In the genomic region with DNA sequence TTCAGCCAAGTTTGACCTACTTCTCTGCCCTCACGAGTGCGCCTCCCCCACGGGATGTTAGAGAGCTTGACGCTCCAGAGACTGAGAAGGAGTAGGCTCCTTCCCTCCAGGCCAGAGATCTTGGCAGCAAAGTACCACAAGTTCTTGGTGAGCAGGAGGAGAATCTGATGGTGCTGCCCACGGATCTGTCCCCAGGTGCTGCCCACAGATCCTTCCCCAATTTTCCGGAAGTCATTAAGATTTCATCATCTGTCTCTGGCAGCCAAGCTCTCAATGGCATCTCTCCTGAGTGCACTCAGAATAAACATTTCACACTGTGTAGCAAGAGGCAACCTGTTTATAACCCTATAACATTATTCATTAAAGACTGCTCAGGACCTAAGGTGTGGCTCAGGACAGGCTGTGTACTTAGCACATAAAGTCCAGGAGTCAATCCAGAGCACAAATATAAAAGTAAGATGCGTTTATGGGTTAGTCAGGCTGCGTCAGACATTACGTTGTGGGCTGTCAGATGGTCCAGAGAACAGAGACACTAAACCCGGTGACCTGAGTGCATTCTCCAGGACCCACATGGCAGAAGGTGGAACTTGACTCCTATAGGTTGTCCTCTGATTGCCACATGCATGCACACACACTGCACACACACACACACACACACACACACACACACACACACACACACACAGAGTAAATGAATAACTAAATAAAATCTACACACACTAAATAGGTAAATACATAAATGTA, we compare ENCODE assay signal across 11 mouse cellular contexts. TPM values are rescaled to one million over a fixed set of nuclear protein-coding genes. Genes with fewer than 3 reads are reported as not detected.
DNase-seq lines count a peak whose midpoint lies in the region; ATAC-seq and TF ChIP-seq lines count a peak whose summit lies in the region.
"Had no signal": no experiment of that assay in that cellular context is flagged by ENCODE, and none has a peak within 500 bp of the region (broad histone marks: within the 10 kb centered on the region; RNA-seq: fewer than 3 reads in every experiment).

No protein-coding gene starts in this region.

- peak overlapping the region; percentile 71 for H3K27ac ChIP-seq in spleen, adult 2 months (ENCODE audit: insufficient read depth, low read length)
- peak overlapping the region; percentile 90 for H3K27ac ChIP-seq in kidney, postnatal 0 days
- no peak overlapping the region for H3K27ac ChIP-seq in hindbrain, embryonic 11.5 days (ENCODE audit: low read depth, low read length)

- no peaks in the 10 kb centered on the region for H3K9me3 ChIP-seq in kidney, postnatal 0 days (replicated peaks; ENCODE audit: low read length)
- H3K9me3 ChIP-seq in hindbrain, embryonic 11.5 days (ENCODE audit: control insufficient read depth, low read length) = no peaks in the 10 kb centered on the region

- H3K4me3 ChIP-seq in spleen, adult 2 months (ENCODE audit: extremely low read depth, insufficient read depth, insufficient read length) = no peak overlapping the region
- H3K4me3 ChIP-seq in kidney, postnatal 0 days (replicated peaks; ENCODE audit: low read depth, low read length) = no peak overlapping the region
- H3K4me3 ChIP-seq in hindbrain, embryonic 11.5 days (ENCODE audit: low read depth, low read length) = no peak overlapping the region

- peaks cover 21% of the 10 kb centered on the region; the same call in 1 of the 2 replicates for H3K4me1 ChIP-seq in spleen, adult 2 months (ENCODE audit: control insufficient read depth, insufficient read depth, insufficient read length)
- H3K4me1 ChIP-seq in kidney, postnatal 0 days (replicated peaks; ENCODE audit: insufficient read depth, low read length) = peaks cover 11% of the 10 kb centered on the region; the same call in 1 of the 2 replicates
- H3K4me1 ChIP-seq in hindbrain, embryonic 11.5 days (replicated peaks; ENCODE audit: control insufficient read depth, insufficient read depth, low read length) = no peaks in the 10 kb centered on the region

- H3K4me2 ChIP-seq in kidney, postnatal 0 days (ENCODE audit: low read length) = no peak overlapping the region
- H3K4me2 ChIP-seq in hindbrain, embryonic 11.5 days (replicated peaks; ENCODE audit: low read depth, low read length) = no peak overlapping the region

- no peak for TF ChIP-seq POLR2A in spleen, adult 2 months (IDR thresholded peaks at IDR 0.05; ENCODE audit: low read depth, low read length)

- H3K27me3 ChIP-seq in spleen, adult 2 months (ENCODE audit: control insufficient read depth, insufficient read depth, low read length) = no peaks in the 10 kb centered on the region
- no peaks in the 10 kb centered on the region for H3K27me3 ChIP-seq in kidney, postnatal 0 days (ENCODE audit: insufficient read depth, low read length)
- H3K27me3 ChIP-seq in hindbrain, embryonic 11.5 days (ENCODE audit: control insufficient read depth, insufficient read depth, low read length) = no peaks in the 10 kb centered on the region

- 54% methylated on average over 10 of the region's 10 CpGs for WGBS in spleen, adult 2 months
- WGBS in kidney, postnatal 0 days = 33% methylated on average over 10 of the region's 10 CpGs
- WGBS in hindbrain, embryonic 11.5 days = 71% methylated on average over 10 of the region's 10 CpGs

- no peak overlapping the region for H3K9ac ChIP-seq in kidney, postnatal 0 days (ENCODE audit: low read depth, low read length)
- H3K9ac ChIP-seq in hindbrain, embryonic 11.5 days (ENCODE audit: low read depth, low read length) = no peak overlapping the region

- H3K36me3 ChIP-seq in spleen, adult 2 months (ENCODE audit: control insufficient read depth, insufficient read depth, low read length) = no peaks in the 10 kb centered on the region
- no peaks in the 10 kb centered on the region for H3K36me3 ChIP-seq in kidney, postnatal 0 days (ENCODE audit: insufficient read depth, low read length)
- H3K36me3 ChIP-seq in hindbrain, embryonic 11.5 days (ENCODE audit: control insufficient read depth, insufficient read depth, low read length) = no peaks in the 10 kb centered on the region

- no peak for DNase-seq in spleen, adult 2 months (ENCODE audit: low read depth in 1 of 2, low spot score in 2 of 2)
- no peak for DNase-seq in spleen, postnatal 4 days (ENCODE audit: low spot score in 2 of 2)
- DNase-seq in kidney, postnatal 0 days (ENCODE audit: low spot score) = no peak
- DNase-seq in hindbrain, embryonic 11.5 days (ENCODE audit: low spot score) = no peak
- DNase-seq in gastrocnemius, postnatal 4 days (ENCODE audit: low spot score in 2 of 2) = no peak
- no peak for DNase-seq in right cerebral cortex, adult 18-20 months
- DNase-seq: cerebellum, postnatal 25 days had no signal

- ATAC-seq in common myeloid progenitor, adult 5-6 weeks (replicated peaks; ENCODE audit: low read depth, poor library complexity, severe bottlenecking) = peak; percentile 63
- peak; percentile 83 for ATAC-seq in kidney, postnatal 0 days (replicated peaks; ENCODE audit: low FRiP score, low read depth)
- ATAC-seq in neutrophil, adult 5-6 weeks (ENCODE audit: extremely low read depth, insufficient number of reproducible peaks, low FRiP score, poor library complexity, severe bottlenecking) = peak; percentile 80
- no peak for ATAC-seq in hindbrain, embryonic 11.5 days (ENCODE audit: low FRiP score)
- ATAC-seq: forebrain, embryonic 14.5 days; midbrain, embryonic 16.5 days had no signal

- TF ChIP-seq CTCF in spleen, adult 2 months (IDR thresholded peaks at IDR 0.05; ENCODE audit: extremely low read depth, insufficient read depth, insufficient read length, insufficient replicate concordance) = no peak
- TF ChIP-seq CTCF in kidney, postnatal 0 days (IDR thresholded peaks at IDR 0.05; ENCODE audit: low read depth) = no peak

RNA-seq across cellular contexts. Expression of a gene that starts 13.1 kb away (rescaled TPM):
- 38.3 and 121 TPM in 2 replicates for polyA plus RNA-seq in spleen, adult 2 months (2012; rRNA removed)
- 87.9 and 104 TPM in 2 replicates for total RNA-seq in common myeloid progenitor, adult 5-6 weeks (2017)
- 35.9 and 36.6 TPM in 2 replicates for polyA plus RNA-seq in kidney, postnatal 0 days (2015; fragmentation: Nextera tagmentation; extraction: Ambion mirVana)
- total RNA-seq in neutrophil, adult 5-6 weeks (2017) = 199 and 208 TPM in 2 replicates
- 35.5 and 35.9 TPM in 2 replicates for polyA plus RNA-seq in hindbrain, embryonic 11.5 days (2014; fragmentation: Nextera tagmentation; extraction: Ambion mirVana)
- 10 to 100 TPM; 21.3 to 23.1 TPM for total RNA-seq in gastrocnemius, postnatal 4 days (2021)

RNA-seq across cellular contexts. Expression of a gene that starts 54.0 kb away (rescaled TPM):
- polyA plus RNA-seq in spleen, adult 2 months (2012; rRNA removed) = 13.7 and 16.0 TPM in 2 replicates
- total RNA-seq in common myeloid progenitor, adult 5-6 weeks (2017) = 33.8 and 38.7 TPM in 2 replicates
- polyA plus RNA-seq in kidney, postnatal 0 days (2015; fragmentation: Nextera tagmentation; extraction: Ambion mirVana) = 19.1 and 20.5 TPM in 2 replicates
- total RNA-seq in neutrophil, adult 5-6 weeks (2017) = 40.3 and 43.1 TPM in 2 replicates
- polyA plus RNA-seq in hindbrain, embryonic 11.5 days (2014; fragmentation: Nextera tagmentation; extraction: Ambion mirVana) = 33.1 and 35.5 TPM in 2 replicates
- total RNA-seq in gastrocnemius, postnatal 4 days (2021) = 10 to 100 TPM; 22.8 to 27.9 TPM
